Mouse (Mus musculus) lung, embryonic 15.5 days (tissue): ENCODE results near the gene Bend3. TPM values are rescaled to one million over a fixed set of nuclear protein-coding genes. Genes with fewer than 3 reads are reported as not detected.
A peak's percentile ranks its signal among the peaks of the same experiment; 100 is the strongest.

Experiments used
- ATAC-seq: fragments of 200-750 bp; cut with Nextera tagmentation; 2 replicates; pipeline ENCODE4 v1.8.0; 2017; ENCODE audit warnings: moderate number of reproducible peaks, borderline replicate concordance; ENCODE audit not compliant: low FRiP score, low TSS enrichment; ENCODE audit errors: extremely low read depth
- H3K27ac ChIP-seq: fragments of 300-500 bp; sonication (generic); 2 replicates; pipeline ENCODE4 v1.5.1; 2015; ENCODE audit warnings: moderate library complexity, mild to moderate bottlenecking, inconsistent platforms
- H3K27me3 ChIP-seq: fragments of 300-500 bp; sonication (generic); 2 replicates; pipeline ENCODE4 v1.6.1; 2015; ENCODE audit warnings: inconsistent platforms
- H3K36me3 ChIP-seq: fragments of 300-500 bp; sonication (generic); 2 replicates; pipeline ENCODE4 v1.6.1; 2015; ENCODE audit warnings: inconsistent platforms
- H3K4me1 ChIP-seq: fragments of 300-500 bp; sonication (generic); 2 replicates; pipeline ENCODE4 v1.6.1; 2015; ENCODE audit warnings: inconsistent platforms
- H3K4me2 ChIP-seq: fragments of 300-500 bp; sonication (generic); 2 replicates; pipeline ENCODE4 v1.6.1; 2015; ENCODE audit warnings: inconsistent platforms, mild to moderate bottlenecking, moderate library complexity
- H3K4me3 ChIP-seq: fragments of 300-500 bp; sonication (generic); 2 replicates; pipeline ENCODE4 v1.5.1; 2015; ENCODE audit warnings: mild to moderate bottlenecking, inconsistent platforms
- H3K9ac ChIP-seq: fragments of 300-500 bp; sonication (generic); 2 replicates; pipeline ENCODE4 v1.6.1; 2015; ENCODE audit warnings: inconsistent platforms
- H3K9me3 ChIP-seq: fragments of 300-500 bp; sonication (generic); 2 replicates; pipeline ENCODE4 v1.6.1; 2016; ENCODE audit warnings: inconsistent platforms
- WGBS: fragments of 180-500 bp; shearing (Covaris S2); methylation state at CpG from one replicate; pipeline ENCODE4 v1.1.7; 2015; 5-methylcytosine and 5-hydroxymethylcytosine counted together
- polyA plus RNA-seq: library from polyadenylated mRNA; unstranded; fragments of >200 nt; fragmentation: Nextera tagmentation; extraction: Ambion mirVana; gene quantifications from 2 replicates; pipeline ENCODE4 v1.2.1, GENCODE M21; 2015

Gene Bend3
- polyA plus RNA-seq, 1 experiment from 2014 or later, result 4.3 TPM

- peaks cover 16% of the 10 kb centered on the region for H3K4me1 ChIP-seq
- no peak overlapping the region for H3K27ac ChIP-seq
- no peaks in the 10 kb centered on the region for H3K27me3 ChIP-seq
- no peak overlapping the region for H3K9ac ChIP-seq
- no peak for ATAC-seq
- H3K4me2 ChIP-seq, result no peak overlapping the region
- peaks cover 9% of the 10 kb centered on the region; the same call in 1 of the 2 replicates for H3K36me3 ChIP-seq
- 88% methylated on average over 5 of the region's 5 CpGs for WGBS
- no peak overlapping the region for H3K4me3 ChIP-seq
- H3K9me3 ChIP-seq, result no peaks in the 10 kb centered on the region
These were observed 60.2 kb downstream of the Bend3 start for GRCm38 (mm10) chr10:43538831-43539230.

GRCm38 (mm10) chr10:43539746-43540310 is 61.2 kb downstream of the Bend3 start:
- Histone ChIP-seq H3K27ac (no peak overlapping the region; the same call in 1 of the 2 replicates), H3K36me3 (peaks cover 9% of the 10 kb centered on the region; the same call in 1 of the 2 replicates), H3K4me1 (peaks cover 16% of the 10 kb centered on the region), H3K4me3 (peak overlapping the region; percentile 98), H3K9ac (peak overlapping the region; percentile 98), H3K4me2 (peak overlapping the region; percentile 60), H3K27me3 (no peaks in the 10 kb centered on the region), H3K9me3 (no peaks in the 10 kb centered on the region)
- ATAC-seq, result no peak
- WGBS, result 16% methylated on average over 12 of the region's 12 CpGs

GRCm38 (mm10) chr10:43540442-43541152 is 62.0 kb downstream of the Bend3 start, which contains the start of gene 1700021F05Rik:
1700021F05Rik (minus strand) TSS chr10:43540994.
- Histone ChIP-seq H3K4me3 (peak within 1 kb of the TSS; percentile 98), H3K4me1 (peaks cover 16% of the 10 kb centered on the region), H3K27ac (peak within 1 kb of the TSS; percentile 81), H3K27me3 (no peaks in the 10 kb centered on the region), H3K4me2 (peak within 1 kb of the TSS; percentile 60), H3K9me3 (no peaks in the 10 kb centered on the region), H3K36me3 (0 out of 2 replicates have a peak, but pooled peaks cover 4% of the 10 kb centered on the region), H3K9ac (peak within 1 kb of the TSS; percentile 98)
- peak; percentile 100 for ATAC-seq
- WGBS, result under 1% methylated on average over 49 of the region's 56 CpGs

- 33% methylated on average over 8 of the region's 8 CpGs for WGBS
- Histone ChIP-seq H3K27ac (no peak overlapping the region), H3K4me2 (peak overlapping the region; percentile 43), H3K9me3 (no peaks in the 10 kb centered on the region), H3K27me3 (no peaks in the 10 kb centered on the region), H3K4me1 (peaks cover 16% of the 10 kb centered on the region), H3K4me3 (peak overlapping the region; percentile 98), H3K36me3 (no peaks in the 10 kb centered on the region), H3K9ac (no peak overlapping the region)
- no peak for ATAC-seq
These were observed 62.5 kb downstream of the Bend3 start for GRCm38 (mm10) chr10:43541153-43541544.

- Histone ChIP-seq H3K36me3 (no peaks in the 10 kb centered on the region), H3K27ac (no peak overlapping the region), H3K27me3 (no peaks in the 10 kb centered on the region), H3K9ac (no peak overlapping the region), H3K4me2 (no peak overlapping the region), H3K4me3 (no peak overlapping the region), H3K9me3 (no peaks in the 10 kb centered on the region), H3K4me1 (no peaks in the 10 kb centered on the region)
- WGBS, result 64% methylated on average over 5 of the region's 5 CpGs
- ATAC-seq, result no peak
These were observed 70.8 kb downstream of the Bend3 start for GRCm38 (mm10) chr10:43549411-43549810.

- no peak overlapping the region for H3K4me3 ChIP-seq
- no peaks in the 10 kb centered on the region for H3K4me1 ChIP-seq
- no peak overlapping the region for H3K27ac ChIP-seq
- H3K9ac ChIP-seq, result no peak overlapping the region
- H3K36me3 ChIP-seq, result no peaks in the 10 kb centered on the region
- H3K9me3 ChIP-seq, result no peaks in the 10 kb centered on the region
- no peaks in the 10 kb centered on the region for H3K27me3 ChIP-seq
- no peak overlapping the region for H3K4me2 ChIP-seq
- no peak for ATAC-seq
- 33% methylated on average over 3 of the region's 3 CpGs for WGBS
These were observed 72.3 kb downstream of the Bend3 start for GRCm38 (mm10) chr10:43550923-43551322.

- no peak overlapping the region for H3K4me2 ChIP-seq
- no peak overlapping the region for H3K9ac ChIP-seq
- no peak overlapping the region for H3K4me3 ChIP-seq
- 36% methylated on average over 3 of the region's 3 CpGs for WGBS
- no peaks in the 10 kb centered on the region for H3K4me1 ChIP-seq
- no peaks in the 10 kb centered on the region for H3K36me3 ChIP-seq
- H3K27me3 ChIP-seq, result no peaks in the 10 kb centered on the region
- no peaks in the 10 kb centered on the region for H3K9me3 ChIP-seq
- no peak overlapping the region for H3K27ac ChIP-seq
- no peak for ATAC-seq
These were observed 72.8 kb downstream of the Bend3 start for GRCm38 (mm10) chr10:43551388-43551787.

- Histone ChIP-seq H3K36me3 (no peaks in the 10 kb centered on the region), H3K27me3 (no peaks in the 10 kb centered on the region), H3K27ac (no peak overlapping the region), H3K9me3 (no peaks in the 10 kb centered on the region), H3K4me3 (no peak overlapping the region), H3K9ac (no peak overlapping the region), H3K4me2 (no peak overlapping the region), H3K4me1 (no peaks in the 10 kb centered on the region)
- WGBS, result 85% methylated on average over 5 of the region's 5 CpGs
- ATAC-seq, result no peak
These were observed 79.1 kb downstream of the Bend3 start for GRCm38 (mm10) chr10:43557630-43558165.

- Histone ChIP-seq H3K9me3 (no peaks in the 10 kb centered on the region), H3K9ac (no peak overlapping the region), H3K27ac (no peak overlapping the region), H3K27me3 (no peaks in the 10 kb centered on the region), H3K4me1 (no peaks in the 10 kb centered on the region), H3K4me3 (no peak overlapping the region), H3K4me2 (no peak overlapping the region), H3K36me3 (no peaks in the 10 kb centered on the region)
- 70% methylated on average over 11 of the region's 11 CpGs for WGBS
- ATAC-seq, result no peak
These were observed 80.7 kb downstream of the Bend3 start for GRCm38 (mm10) chr10:43559313-43559712.

- Histone ChIP-seq H3K4me3 (no peak overlapping the region), H3K9ac (no peak overlapping the region), H3K36me3 (no peaks in the 10 kb centered on the region), H3K4me1 (no peaks in the 10 kb centered on the region), H3K27ac (no peak overlapping the region), H3K9me3 (no peaks in the 10 kb centered on the region), H3K27me3 (no peaks in the 10 kb centered on the region), H3K4me2 (no peak overlapping the region)
- WGBS, result 37% methylated on average over 2 of the region's 2 CpGs
- no peak for ATAC-seq
These were observed 82.1 kb downstream of the Bend3 start for GRCm38 (mm10) chr10:43560765-43561164.

- no peak overlapping the region for H3K27ac ChIP-seq
- no peak overlapping the region for H3K4me2 ChIP-seq
- H3K36me3 ChIP-seq, result no peaks in the 10 kb centered on the region
- H3K9ac ChIP-seq, result no peak overlapping the region
- no peak overlapping the region for H3K4me3 ChIP-seq
- H3K9me3 ChIP-seq, result no peaks in the 10 kb centered on the region
- no peak for ATAC-seq
- 84% methylated on average over 2 of the region's 2 CpGs for WGBS
- H3K4me1 ChIP-seq, result no peaks in the 10 kb centered on the region
- H3K27me3 ChIP-seq, result no peaks in the 10 kb centered on the region
These were observed 82.7 kb downstream of the Bend3 start for GRCm38 (mm10) chr10:43561311-43561710.
